Mouse (Mus musculus) hindbrain, embryonic 10.5 days (tissue): Measurements from ENCODE around the gene Gm9774. TPM values are rescaled to one million over a fixed set of nuclear protein-coding genes. Genes with fewer than 3 reads are reported as not detected.

Experiments used
- polyA plus RNA-seq: library from polyadenylated mRNA; unstranded; fragments of >200 nt; fragmentation: Nextera tagmentation; extraction: Ambion mirVana; gene quantifications from 2 replicates; pipeline ENCODE4 v1.2.1, GENCODE M21; 2016

Gene Gm9774
- polyA plus RNA-seq, 1 experiment from 2014 or later: 9.8 TPM

Other genes starting within 250 kb of the Gm9774 start
- not detected in 2 replicates for gene Sprr2a1, start 213.6 kb downstream of the Gm9774 start, polyA plus RNA-seq
- not detected in 2 replicates for gene Sprr2a2, start 213.5 kb downstream of the Gm9774 start, polyA plus RNA-seq
- gene Sprr2a3, start 144.0 kb downstream of the Gm9774 start, polyA plus RNA-seq: not detected in 2 replicates
- gene Sprr2b, start 112.8 kb downstream of the Gm9774 start, polyA plus RNA-seq: not detected in 2 replicates
- not detected in 2 replicates for gene Sprr2d, start 90.3 kb downstream of the Gm9774 start, polyA plus RNA-seq
- not detected in 2 replicates for gene Sprr2e, start 77.3 kb downstream of the Gm9774 start, polyA plus RNA-seq
- not detected in 2 replicates for gene Sprr2f, start 64.2 kb downstream of the Gm9774 start, polyA plus RNA-seq
- gene Sprr2h, start 43.7 kb downstream of the Gm9774 start, polyA plus RNA-seq: not detected in 2 replicates
- gene Sprr2i, start 21.4 kb downstream of the Gm9774 start, polyA plus RNA-seq: not detected in 2 replicates
- gene Sprr2j-ps, start 11.3 kb downstream of the Gm9774 start, polyA plus RNA-seq: not detected in 2 replicates
- gene Sprr2k, start 3.2 kb upstream of the Gm9774 start, polyA plus RNA-seq: not detected in 2 replicates
- gene Sprr1b, start 9.4 kb upstream of the Gm9774 start, polyA plus RNA-seq: not detected in 2 replicates
- gene Sprr3, start 29.3 kb upstream of the Gm9774 start, polyA plus RNA-seq: not detected in 2 replicates
- not detected in 2 replicates for gene Sprr1a, start 56.5 kb upstream of the Gm9774 start, polyA plus RNA-seq
- not detected in 2 replicates for gene Sprr4, start 71.1 kb upstream of the Gm9774 start, polyA plus RNA-seq
- not detected in 2 replicates for gene 2310046K23Rik, start 105.1 kb upstream of the Gm9774 start, polyA plus RNA-seq
- not detected in 2 replicates for gene Ivl, start 144.3 kb upstream of the Gm9774 start, polyA plus RNA-seq
- not detected in 2 replicates for gene Smcp, start 159.6 kb upstream of the Gm9774 start, polyA plus RNA-seq
- not detected in 2 replicates for gene 2210017I01Rik, start 178.1 kb upstream of the Gm9774 start, polyA plus RNA-seq
- not detected in 2 replicates for gene Lce6a, start 192.2 kb upstream of the Gm9774 start, polyA plus RNA-seq
- gene Lce1a1, start 218.9 kb upstream of the Gm9774 start, polyA plus RNA-seq: not detected in 2 replicates
- gene Lce1b, start 227.5 kb upstream of the Gm9774 start, polyA plus RNA-seq: not detected in 2 replicates
- gene Lce1a2, start 240.9 kb upstream of the Gm9774 start, polyA plus RNA-seq: not detected in 2 replicates
- not detected in 2 replicates for gene Lce1c, start 249.8 kb upstream of the Gm9774 start, polyA plus RNA-seq